Mouse (Mus musculus): Measurements from ENCODE around the gene Gm11232. TPM values are rescaled to one million over a fixed set of nuclear protein-coding genes. Genes with fewer than 3 reads are reported as not detected.

Gene Gm11232
- total and polyA plus RNA-seq, 3 experiments = 0.05 TPM; not detected in 2

DNA sequence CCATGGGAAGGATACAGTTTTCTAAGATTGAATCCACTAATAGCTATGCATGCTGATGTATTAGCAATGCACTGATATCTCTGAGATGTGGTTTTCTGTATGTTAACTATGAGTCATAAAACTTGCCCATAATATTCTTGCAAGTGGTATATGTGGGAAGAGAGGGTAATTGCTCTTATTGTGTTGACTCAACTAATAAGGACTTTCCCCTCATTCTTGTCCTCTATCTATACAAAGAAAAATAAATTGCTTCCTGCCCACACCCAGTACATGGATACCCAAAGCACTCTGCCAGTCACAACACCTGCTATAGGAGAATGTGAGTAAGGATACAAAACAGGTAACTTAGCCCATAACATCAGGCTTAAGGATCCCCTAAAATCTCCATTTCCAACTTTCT, 21.2 kb downstream of the Gm11232 start:
- ATAC-seq (ENCODE audit: extremely low read depth, insufficient number of reproducible peaks, low FRiP score, poor library complexity, severe bottlenecking) = no peak

GRCm38 (mm10) chr4:71735261-71735660, 22.5 kb downstream of the Gm11232 start:
- no peak for DNase-seq (ENCODE audit: low spot score)
- H3K36me3 ChIP-seq (replicated peaks) = no peaks in the 10 kb centered on the region
- no peaks in the 10 kb centered on the region for H3K27me3 ChIP-seq (ENCODE audit: insufficient read depth, low read length)
- H3K4me3 ChIP-seq (ENCODE audit: low read depth, low read length) = no peak overlapping the region
- no peak for TF ChIP-seq GATA2 (IDR thresholded peaks at IDR 0.05; ENCODE audit: borderline replicate concordance, low read depth, low read length)
- no peak for TF ChIP-seq GATA1 (IDR thresholded peaks at IDR 0.05; ENCODE audit: borderline replicate concordance, low read length)
- TF ChIP-seq POLR2AphosphoS5 (IDR thresholded peaks at IDR 0.05; ENCODE audit: insufficient replicate concordance, low read depth, low read length) = no peak
- no peak for TF ChIP-seq CTCF (IDR thresholded peaks at IDR 0.05; ENCODE audit: low read depth, low read length)
- TF ChIP-seq TAL1 (conservative IDR thresholded peaks at IDR 0.05; ENCODE audit: low read depth, low read length) = no peak
- H3K4me1 ChIP-seq (ENCODE audit: insufficient read depth, low read depth, low read length) = no peaks in the 10 kb centered on the region
- ATAC-seq (ENCODE audit: extremely low read depth, insufficient number of reproducible peaks, low FRiP score, poor library complexity, severe bottlenecking) = no peak
- H3K9me3 ChIP-seq (replicated peaks) = no peaks in the 10 kb centered on the region

More for the DNA sequence above, 21.2 kb downstream of the Gm11232 start:
- Histone ChIP-seq H3K27me3 (ENCODE audit: insufficient read depth, low read length) (no peaks in the 10 kb centered on the region), H3K4me3 (ENCODE audit: low read depth, low read length) (no peak overlapping the region), H3K9me3 (replicated peaks) (0 out of 2 replicates have a peak, but pooled peaks cover 1% of the 10 kb centered on the region), H3K4me1 (ENCODE audit: insufficient read depth, low read depth, low read length) (no peaks in the 10 kb centered on the region), H3K36me3 (replicated peaks) (no peaks in the 10 kb centered on the region)
- no peak for TF ChIP-seq TAL1 (conservative IDR thresholded peaks at IDR 0.05; ENCODE audit: low read depth, low read length)
- no peak for TF ChIP-seq CTCF (IDR thresholded peaks at IDR 0.05; ENCODE audit: low read depth, low read length)
- TF ChIP-seq GATA2 (IDR thresholded peaks at IDR 0.05; ENCODE audit: borderline replicate concordance, low read depth, low read length) = no peak
- TF ChIP-seq GATA1 (IDR thresholded peaks at IDR 0.05; ENCODE audit: borderline replicate concordance, low read length) = no peak
- no peak for TF ChIP-seq POLR2AphosphoS5 (IDR thresholded peaks at IDR 0.05; ENCODE audit: insufficient replicate concordance, low read depth, low read length)
- no peak for DNase-seq (ENCODE audit: low spot score)

- DNase-seq (ENCODE audit: low spot score) (no peak), ATAC-seq (ENCODE audit: extremely low read depth, insufficient number of reproducible peaks, low FRiP score, poor library complexity, severe bottlenecking) (no peak)
- peaks cover 5% of the 10 kb centered on the region for H3K9me3 ChIP-seq (replicated peaks)
- H3K4me3 ChIP-seq (ENCODE audit: low read depth, low read length) = no peak overlapping the region
- H3K36me3 ChIP-seq (replicated peaks) = no peaks in the 10 kb centered on the region
- no peaks in the 10 kb centered on the region for H3K27me3 ChIP-seq (ENCODE audit: insufficient read depth, low read length)
- TF ChIP-seq TAL1 (conservative IDR thresholded peaks at IDR 0.05; ENCODE audit: low read depth, low read length) (no peak), POLR2AphosphoS5 (IDR thresholded peaks at IDR 0.05; ENCODE audit: insufficient replicate concordance, low read depth, low read length) (no peak)
- H3K4me1 ChIP-seq (ENCODE audit: insufficient read depth, low read depth, low read length) = no peaks in the 10 kb centered on the region
Observed at GRCm38 (mm10) chr4:71729401-71729800, 28.4 kb downstream of the Gm11232 start.

GRCm38 (mm10) chr4:71727611-71728010, 30.2 kb downstream of the Gm11232 start:
- Histone ChIP-seq H3K4me3 (ENCODE audit: low read depth, low read length) (no peak overlapping the region), H3K9me3 (replicated peaks) (peaks cover 5% of the 10 kb centered on the region), H3K27me3 (ENCODE audit: insufficient read depth, low read length) (no peaks in the 10 kb centered on the region), H3K36me3 (replicated peaks) (no peaks in the 10 kb centered on the region), H3K4me1 (ENCODE audit: insufficient read depth, low read depth, low read length) (no peaks in the 10 kb centered on the region)
- TF ChIP-seq TAL1 (conservative IDR thresholded peaks at IDR 0.05; ENCODE audit: low read depth, low read length) (no peak), GATA1 (IDR thresholded peaks at IDR 0.05; ENCODE audit: borderline replicate concordance, low read length) (no peak), CTCF (IDR thresholded peaks at IDR 0.05; ENCODE audit: low read depth, low read length) (no peak), POLR2AphosphoS5 (IDR thresholded peaks at IDR 0.05; ENCODE audit: insufficient replicate concordance, low read depth, low read length) (no peak), GATA2 (IDR thresholded peaks at IDR 0.05; ENCODE audit: borderline replicate concordance, low read depth, low read length) (no peak)
- no peak for ATAC-seq (ENCODE audit: extremely low read depth, insufficient number of reproducible peaks, low FRiP score, poor library complexity, severe bottlenecking)
- DNase-seq (ENCODE audit: low spot score) = no peak

- DNase-seq (ENCODE audit: low spot score) = no peak
- peaks cover 5% of the 10 kb centered on the region for H3K9me3 ChIP-seq (replicated peaks)
- no peaks in the 10 kb centered on the region for H3K27me3 ChIP-seq (ENCODE audit: insufficient read depth, low read length)
- H3K36me3 ChIP-seq (replicated peaks) = no peaks in the 10 kb centered on the region
- TF ChIP-seq CTCF (IDR thresholded peaks at IDR 0.05; ENCODE audit: low read depth, low read length) = no peak
- TF ChIP-seq POLR2AphosphoS5 (IDR thresholded peaks at IDR 0.05; ENCODE audit: insufficient replicate concordance, low read depth, low read length) = no peak
- no peak for TF ChIP-seq GATA2 (IDR thresholded peaks at IDR 0.05; ENCODE audit: borderline replicate concordance, low read depth, low read length)
- TF ChIP-seq TAL1 (conservative IDR thresholded peaks at IDR 0.05; ENCODE audit: low read depth, low read length) = no peak
- TF ChIP-seq GATA1 (IDR thresholded peaks at IDR 0.05; ENCODE audit: borderline replicate concordance, low read length) = no peak
- no peaks in the 10 kb centered on the region for H3K4me1 ChIP-seq (ENCODE audit: insufficient read depth, low read depth, low read length)
- no peak for ATAC-seq (ENCODE audit: extremely low read depth, insufficient number of reproducible peaks, low FRiP score, poor library complexity, severe bottlenecking)
- no peak overlapping the region for H3K4me3 ChIP-seq (ENCODE audit: low read depth, low read length)
Observed at GRCm38 (mm10) chr4:71727056-71727455, 30.7 kb downstream of the Gm11232 start.

- H3K9me3 ChIP-seq (replicated peaks) = peaks cover 5% of the 10 kb centered on the region
Observed at GRCm38 (mm10) chr4:71725889-71726288, 31.9 kb downstream of the Gm11232 start.

More at GRCm38 (mm10) chr4:71725889-71726288, 31.9 kb downstream of the Gm11232 start:
- Histone ChIP-seq H3K36me3 (replicated peaks) (no peaks in the 10 kb centered on the region), H3K4me3 (ENCODE audit: low read depth, low read length) (no peak overlapping the region), H3K4me1 (ENCODE audit: insufficient read depth, low read depth, low read length) (no peaks in the 10 kb centered on the region), H3K27me3 (ENCODE audit: insufficient read depth, low read length) (no peaks in the 10 kb centered on the region)
- no peak for DNase-seq (ENCODE audit: low spot score)
- no peak for ATAC-seq (ENCODE audit: extremely low read depth, insufficient number of reproducible peaks, low FRiP score, poor library complexity, severe bottlenecking)
- TF ChIP-seq CTCF (IDR thresholded peaks at IDR 0.05; ENCODE audit: low read depth, low read length) (no peak), TAL1 (conservative IDR thresholded peaks at IDR 0.05; ENCODE audit: low read depth, low read length) (no peak), POLR2AphosphoS5 (IDR thresholded peaks at IDR 0.05; ENCODE audit: insufficient replicate concordance, low read depth, low read length) (no peak), GATA1 (IDR thresholded peaks at IDR 0.05; ENCODE audit: borderline replicate concordance, low read length) (no peak), GATA2 (IDR thresholded peaks at IDR 0.05; ENCODE audit: borderline replicate concordance, low read depth, low read length) (no peak)
